In the genomic region with DNA sequence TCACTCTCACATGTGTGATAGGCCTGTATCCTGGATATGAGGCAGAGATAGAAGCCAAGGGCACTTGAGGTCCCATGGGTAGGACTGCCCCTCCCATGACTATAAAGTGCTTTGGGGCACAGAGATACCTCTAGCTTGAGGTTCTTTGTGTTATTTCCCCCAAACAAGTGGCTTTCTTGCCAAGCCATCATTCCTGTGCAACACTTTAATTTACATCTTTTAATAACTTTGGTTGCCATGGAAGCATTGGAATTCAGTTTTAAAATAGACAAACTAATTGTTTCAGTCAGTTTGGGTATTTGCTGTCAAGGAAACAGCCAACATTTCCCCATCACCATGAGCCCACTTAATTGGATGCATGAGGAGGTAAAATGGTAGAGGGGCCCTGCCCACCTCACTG, we compare ENCODE assay signal across 18 mouse cellular contexts.
"Had no signal": no experiment of that assay in that cellular context is flagged by ENCODE, and none has a peak within 500 bp of the region (broad histone marks: within the 10 kb centered on the region; RNA-seq: fewer than 3 reads in every experiment).

No protein-coding gene starts in this region.

- DNase-seq: kidney, adult 18-20 months; kidney, adult 9 months; kidney, postnatal 14 days; kidney, postnatal 4 days; liver, embryonic 13.5 days; lung, adult 2 months; lung, postnatal 14 days; lung, postnatal 4 days; midbrain, embryonic 14.5 days; retina, postnatal 1 day; right cerebral cortex, postnatal 25 days; spleen, adult 18-20 months; thymus, adult 2 months; thymus, postnatal 14 days; thymus, postnatal 4 days had no signal

- H3K36me3 ChIP-seq: liver, embryonic 13.5 days; neural tube, embryonic 12.5 days had no signal

- H3K9ac ChIP-seq: liver, embryonic 13.5 days; neural tube, embryonic 12.5 days had no signal

- H3K27me3 ChIP-seq: liver, embryonic 13.5 days; neural tube, embryonic 12.5 days had no signal

- H3K4me1 ChIP-seq: liver, embryonic 13.5 days; neural tube, embryonic 12.5 days had no signal

- H3K4me3 ChIP-seq: liver, embryonic 13.5 days; neural tube, embryonic 12.5 days had no signal

- H3K4me2 ChIP-seq: liver, embryonic 13.5 days; midbrain, embryonic 11.5 days; neural tube, embryonic 12.5 days had no signal

- ATAC-seq: intestine, embryonic 16.5 days had no signal

- H3K27ac ChIP-seq: liver, embryonic 13.5 days; neural tube, embryonic 12.5 days had no signal

- H3K9me3 ChIP-seq: neural tube, embryonic 12.5 days had no signal
